Mouse (Mus musculus) G1E (cell line): ENCODE data around the gene Haus2.
"Not testable (repeated sequence)": the region's sequence is repeated elsewhere in the genome, so short reads cannot be mapped to it uniquely, and the experiment has no call there.

Experiments used
- CTCF ChIP-seq: IDR thresholded peaks from 2 replicates; pipeline ENCODE4 v1.5.1; 2012; ENCODE audit warnings: low read depth, low read length, inconsistent platforms, mixed read lengths
- GATA1 ChIP-seq: IDR thresholded peaks from 2 replicates; pipeline ENCODE4 v1.6.1; 2012; ENCODE audit warnings: borderline replicate concordance, low read length, inconsistent platforms, mixed read lengths
- POLR2AphosphoS5 ChIP-seq: IDR thresholded peaks from 2 replicates; pipeline ENCODE4 v1.6.1; 2012; ENCODE audit warnings: low read depth, low read length, inconsistent platforms; ENCODE audit not compliant: insufficient replicate concordance
- TAL1 ChIP-seq: conservative IDR thresholded peaks from 2 replicates; pipeline ENCODE4 v1.6.1; 2012; ENCODE audit warnings: low read depth, low read length, inconsistent platforms, mixed read lengths

GRCm38 (mm10) chr2:120572161-120572560 lies 37.0 kb upstream of the Haus2 start:
- TF ChIP-seq CTCF, GATA1, TAL1, POLR2AphosphoS5: not testable (repeated sequence)
